In genomic region chr2:91097015-91097414, GRCm38 (mm10) we compare ENCODE assay signal across 13 mouse cellular contexts. TPM values are rescaled to one million over a fixed set of nuclear protein-coding genes. Genes with fewer than 3 reads are reported as not detected.
DNase-seq lines count a peak whose midpoint lies in the region; ATAC-seq and TF ChIP-seq lines count a peak whose summit lies in the region.
"Had no signal": no experiment of that assay in that cellular context is flagged by ENCODE, and none has a peak within 500 bp of the region (broad histone marks: within the 10 kb centered on the region; RNA-seq: fewer than 3 reads in every experiment).

No protein-coding gene starts in this region.

- intact Hi-C loops in left cerebral cortex, adult 2 months (cut with DNase I) = no loop called here

- no peak for TF ChIP-seq POLR2A in olfactory bulb, adult 2 months (IDR thresholded peaks at IDR 0.05; ENCODE audit: insufficient read depth, low read depth, low read length)

- H3K9me3 ChIP-seq in embryonic facial prominence, embryonic 13.5 days = no peaks in the 10 kb centered on the region
- no peaks in the 10 kb centered on the region for H3K9me3 ChIP-seq in embryonic facial prominence, embryonic 10.5 days
- H3K9me3 ChIP-seq in embryonic facial prominence, embryonic 14.5 days (ENCODE audit: control insufficient read depth, low read length) = no peaks in the 10 kb centered on the region
- H3K9me3 ChIP-seq in hindbrain, embryonic 11.5 days (ENCODE audit: control insufficient read depth, low read length) = no peaks in the 10 kb centered on the region
- H3K9me3 ChIP-seq: heart, embryonic 12.5 days; kidney, embryonic 15.5 days; neural tube, embryonic 12.5 days had no signal

- ATAC-seq in embryonic facial prominence, embryonic 13.5 days (ENCODE audit: insufficient number of reproducible peaks, insufficient read depth, low FRiP score, low TSS enrichment, low read depth) = no peak
- no peak for ATAC-seq in embryonic facial prominence, embryonic 14.5 days (ENCODE audit: low read depth)
- no peak for ATAC-seq in hindbrain, embryonic 11.5 days (ENCODE audit: low FRiP score)

- TF ChIP-seq CTCF in left cerebral cortex, adult 2 months (IDR thresholded peaks at IDR 0.05) = no peak
- TF ChIP-seq CTCF in olfactory bulb, adult 2 months (IDR thresholded peaks at IDR 0.05; ENCODE audit: insufficient read depth, low read depth, low read length) = no peak

- no peaks in the 10 kb centered on the region for H3K4me1 ChIP-seq in embryonic facial prominence, embryonic 13.5 days
- H3K4me1 ChIP-seq in embryonic facial prominence, embryonic 10.5 days = peaks cover 4% of the 10 kb centered on the region; the same call in 1 of the 2 replicates
- no peaks in the 10 kb centered on the region for H3K4me1 ChIP-seq in embryonic facial prominence, embryonic 14.5 days (ENCODE audit: control insufficient read depth, insufficient read depth, low read length)
- no peaks in the 10 kb centered on the region for H3K4me1 ChIP-seq in olfactory bulb, adult 2 months (ENCODE audit: control insufficient read depth, insufficient read depth, low read length)
- no peaks in the 10 kb centered on the region for H3K4me1 ChIP-seq in hindbrain, embryonic 11.5 days (replicated peaks; ENCODE audit: control insufficient read depth, insufficient read depth, low read length)
- H3K4me1 ChIP-seq: neural tube, embryonic 12.5 days had no signal

- H3K9ac ChIP-seq in embryonic facial prominence, embryonic 13.5 days = peak overlapping the region; percentile 27; the same call in 1 of the 2 replicates
- 0 out of 2 replicates have a peak overlapping the region, but pooled peaks have one; percentile 48 for H3K9ac ChIP-seq in embryonic facial prominence, embryonic 14.5 days (ENCODE audit: low read depth, low read length)
- no peak overlapping the region for H3K9ac ChIP-seq in hindbrain, embryonic 11.5 days (ENCODE audit: low read depth, low read length)
- H3K9ac ChIP-seq: heart, embryonic 12.5 days; kidney, embryonic 15.5 days; neural tube, embryonic 12.5 days had no signal

- WGBS in embryonic facial prominence, embryonic 13.5 days = 88% methylated on average over 10 of the region's 10 CpGs
- 83% methylated on average over 10 of the region's 10 CpGs for WGBS in embryonic facial prominence, embryonic 10.5 days
- WGBS in embryonic facial prominence, embryonic 14.5 days = 91% methylated on average over 10 of the region's 10 CpGs
- WGBS in olfactory bulb, adult 2 months = 86% methylated on average over 10 of the region's 10 CpGs
- WGBS in hindbrain, embryonic 11.5 days = 74% methylated on average over 10 of the region's 10 CpGs

- no peaks in the 10 kb centered on the region for H3K36me3 ChIP-seq in embryonic facial prominence, embryonic 13.5 days
- no peaks in the 10 kb centered on the region for H3K36me3 ChIP-seq in embryonic facial prominence, embryonic 10.5 days (replicated peaks)
- no peaks in the 10 kb centered on the region for H3K36me3 ChIP-seq in embryonic facial prominence, embryonic 14.5 days (ENCODE audit: control insufficient read depth, insufficient read depth, low read length)
- H3K36me3 ChIP-seq in hindbrain, embryonic 11.5 days (ENCODE audit: control insufficient read depth, insufficient read depth, low read length) = no peaks in the 10 kb centered on the region
- H3K36me3 ChIP-seq: heart, embryonic 12.5 days; kidney, embryonic 15.5 days; neural tube, embryonic 12.5 days had no signal

- H3K27ac ChIP-seq in embryonic facial prominence, embryonic 13.5 days = no peak overlapping the region
- H3K27ac ChIP-seq in embryonic facial prominence, embryonic 10.5 days (replicated peaks) = no peak overlapping the region
- H3K27ac ChIP-seq in left cerebral cortex, adult 2 months = peak overlapping the region; percentile 17; the same call in 1 of the 2 replicates
- no peak overlapping the region for H3K27ac ChIP-seq in embryonic facial prominence, embryonic 14.5 days (replicated peaks; ENCODE audit: low read depth, low read length)
- no peak overlapping the region for H3K27ac ChIP-seq in olfactory bulb, adult 2 months (ENCODE audit: insufficient read depth, low read depth, low read length)
- no peak overlapping the region for H3K27ac ChIP-seq in hindbrain, embryonic 11.5 days (ENCODE audit: low read depth, low read length)
- H3K27ac ChIP-seq: kidney, embryonic 15.5 days; neural tube, embryonic 12.5 days had no signal

- no peaks in the 10 kb centered on the region for H3K27me3 ChIP-seq in embryonic facial prominence, embryonic 13.5 days
- no peaks in the 10 kb centered on the region for H3K27me3 ChIP-seq in embryonic facial prominence, embryonic 10.5 days (replicated peaks; ENCODE audit: low read depth, poor library complexity, severe bottlenecking)
- H3K27me3 ChIP-seq in embryonic facial prominence, embryonic 14.5 days (replicated peaks; ENCODE audit: control insufficient read depth, insufficient read depth, low read length) = no peaks in the 10 kb centered on the region
- no peaks in the 10 kb centered on the region for H3K27me3 ChIP-seq in hindbrain, embryonic 11.5 days (ENCODE audit: control insufficient read depth, insufficient read depth, low read length)
- H3K27me3 ChIP-seq: heart, embryonic 12.5 days; kidney, embryonic 15.5 days; neural tube, embryonic 12.5 days had no signal

- no peak overlapping the region for H3K4me3 ChIP-seq in embryonic facial prominence, embryonic 13.5 days
- H3K4me3 ChIP-seq in embryonic facial prominence, embryonic 10.5 days = no peak overlapping the region
- no peak overlapping the region for H3K4me3 ChIP-seq in left cerebral cortex, adult 2 months
- H3K4me3 ChIP-seq in embryonic facial prominence, embryonic 14.5 days (ENCODE audit: low read depth, low read length) = 0 out of 2 replicates have a peak overlapping the region, but pooled peaks have one; percentile 14
- H3K4me3 ChIP-seq in olfactory bulb, adult 2 months (ENCODE audit: insufficient read depth, low read depth, low read length) = 0 out of 2 replicates have a peak overlapping the region, but pooled peaks have one; percentile 1
- H3K4me3 ChIP-seq in hindbrain, embryonic 11.5 days (ENCODE audit: low read depth, low read length) = no peak overlapping the region
- H3K4me3 ChIP-seq: heart, embryonic 12.5 days; kidney, embryonic 15.5 days; neural tube, embryonic 12.5 days had no signal

- H3K4me2 ChIP-seq in embryonic facial prominence, embryonic 13.5 days = no peak overlapping the region
- H3K4me2 ChIP-seq in embryonic facial prominence, embryonic 14.5 days (ENCODE audit: low read depth, low read length) = no peak overlapping the region
- no peak overlapping the region for H3K4me2 ChIP-seq in hindbrain, embryonic 11.5 days (replicated peaks; ENCODE audit: low read depth, low read length)
- H3K4me2 ChIP-seq: heart, embryonic 12.5 days; kidney, embryonic 15.5 days; neural tube, embryonic 12.5 days had no signal

- DNase-seq in embryonic facial prominence, embryonic 10.5 days (ENCODE audit: low spot score) = no peak
- no peak for DNase-seq in left cerebral cortex, adult 2 months (ENCODE audit: extremely low spot score in 1 of 2, low spot score in 2 of 2)
- DNase-seq in left cerebral cortex, adult 18-20 months (ENCODE audit: low spot score in 2 of 2) = no peak
- no peak for DNase-seq in embryonic facial prominence, embryonic 14.5 days (ENCODE audit: low spot score)
- no peak for DNase-seq in hindbrain, embryonic 11.5 days (ENCODE audit: low spot score)
- no peak for DNase-seq in ovary, postnatal 14 days (ENCODE audit: low spot score)
- DNase-seq: adrenal gland, postnatal 10 days; cerebellum, adult 2 months had no signal

RNA-seq across cellular contexts. Expression of gene Spi1, which starts 14.8 kb away (rescaled TPM):
- polyA plus RNA-seq in embryonic facial prominence, embryonic 13.5 days (2015; fragmentation: Nextera tagmentation; extraction: Ambion mirVana) = 7.2 and 7.5 TPM in 2 replicates
- 2.3 and 2.8 TPM in 2 replicates for polyA plus RNA-seq in embryonic facial prominence, embryonic 10.5 days (2016; fragmentation: Nextera tagmentation; extraction: Ambion mirVana)
- 1 to 10 TPM; 3.4 to 4.8 TPM for total RNA-seq in left cerebral cortex, adult 2 months (2021)
- 1 to 10 TPM; 3.2 to 3.6 TPM for total RNA-seq in left cerebral cortex, adult 18-20 months (2021)
- 10.2 and 10.6 TPM in 2 replicates for polyA plus RNA-seq in embryonic facial prominence, embryonic 14.5 days (2014; fragmentation: Nextera tagmentation; extraction: Ambion mirVana)
- not detected in 2 replicates for polyA plus RNA-seq in olfactory bulb, adult 2 months (2012; ENCODE audit: insufficient read depth, insufficient read length, low replicate concordance, missing spikeins)
- polyA plus RNA-seq in hindbrain, embryonic 11.5 days (2014; fragmentation: Nextera tagmentation; extraction: Ambion mirVana) = 2.6 and 3.0 TPM in 2 replicates

RNA-seq across cellular contexts. Expression of gene Mybpc3, which starts 20.9 kb away (rescaled TPM):
- 0.08 and 2.4 TPM in 2 replicates for polyA plus RNA-seq in embryonic facial prominence, embryonic 13.5 days (2015; fragmentation: Nextera tagmentation; extraction: Ambion mirVana)
- polyA plus RNA-seq in embryonic facial prominence, embryonic 10.5 days (2016; fragmentation: Nextera tagmentation; extraction: Ambion mirVana) = 0.07 and 0.82 TPM in 2 replicates
- under 1 TPM; 0.33 to 0.43 TPM for total RNA-seq in left cerebral cortex, adult 2 months (2021)
- under 1 TPM; 0.12 TPM for total RNA-seq in left cerebral cortex, adult 18-20 months (2021)
- 0.30 and 0.79 TPM in 2 replicates for polyA plus RNA-seq in embryonic facial prominence, embryonic 14.5 days (2014; fragmentation: Nextera tagmentation; extraction: Ambion mirVana)
- not detected in 2 replicates for polyA plus RNA-seq in olfactory bulb, adult 2 months (2012; ENCODE audit: insufficient read depth, insufficient read length, low replicate concordance, missing spikeins)
- polyA plus RNA-seq in hindbrain, embryonic 11.5 days (2014; fragmentation: Nextera tagmentation; extraction: Ambion mirVana) = not detected in 2 replicates

RNA-seq across cellular contexts. Expression of gene Slc39a13, which starts 26.8 kb away (rescaled TPM):
- 64.3 and 67.4 TPM in 2 replicates for polyA plus RNA-seq in embryonic facial prominence, embryonic 13.5 days (2015; fragmentation: Nextera tagmentation; extraction: Ambion mirVana)
- 20.3 and 24.2 TPM in 2 replicates for polyA plus RNA-seq in embryonic facial prominence, embryonic 10.5 days (2016; fragmentation: Nextera tagmentation; extraction: Ambion mirVana)
- total RNA-seq in left cerebral cortex, adult 2 months (2021) = 10 to 100 TPM; 30.1 to 32.3 TPM
- 10 to 100 TPM; 26.8 to 31.8 TPM for total RNA-seq in left cerebral cortex, adult 18-20 months (2021)
- polyA plus RNA-seq in embryonic facial prominence, embryonic 14.5 days (2014; fragmentation: Nextera tagmentation; extraction: Ambion mirVana) = 62.1 and 64.8 TPM in 2 replicates
- polyA plus RNA-seq in olfactory bulb, adult 2 months (2012; ENCODE audit: insufficient read depth, insufficient read length, low replicate concordance, missing spikeins) = not detected in 2 replicates
- 16.4 and 17.9 TPM in 2 replicates for polyA plus RNA-seq in hindbrain, embryonic 11.5 days (2014; fragmentation: Nextera tagmentation; extraction: Ambion mirVana)

RNA-seq across cellular contexts. Expression of gene Psmc3, which starts 43.2 kb away (rescaled TPM):
- polyA plus RNA-seq in embryonic facial prominence, embryonic 13.5 days (2015; fragmentation: Nextera tagmentation; extraction: Ambion mirVana) = 263 and 298 TPM in 2 replicates
- polyA plus RNA-seq in embryonic facial prominence, embryonic 10.5 days (2016; fragmentation: Nextera tagmentation; extraction: Ambion mirVana) = 371 and 378 TPM in 2 replicates
- 100 to 1,000 TPM; 205 to 207 TPM for total RNA-seq in left cerebral cortex, adult 2 months (2021)
- total RNA-seq in left cerebral cortex, adult 18-20 months (2021) = 100 to 1,000 TPM; 210 to 211 TPM
- polyA plus RNA-seq in embryonic facial prominence, embryonic 14.5 days (2014; fragmentation: Nextera tagmentation; extraction: Ambion mirVana) = 309 and 320 TPM in 2 replicates
- polyA plus RNA-seq in olfactory bulb, adult 2 months (2012; ENCODE audit: insufficient read depth, insufficient read length, low replicate concordance, missing spikeins) = not detected in 2 replicates
- polyA plus RNA-seq in hindbrain, embryonic 11.5 days (2014; fragmentation: Nextera tagmentation; extraction: Ambion mirVana) = 376 and 394 TPM in 2 replicates

Comparison
In these comparisons a context has a peak if more than half of its experiments do, and no peak if none do; other contexts are left out.
1. H3K4me3 ChIP-seq: peak in embryonic facial prominence, embryonic 14.5 days (single experiment) and olfactory bulb, adult 2 months (single experiment); none in embryonic facial prominence, embryonic 13.5 days (single experiment), embryonic facial prominence, embryonic 10.5 days (single experiment), left cerebral cortex, adult 2 months (single experiment) and hindbrain, embryonic 11.5 days (single experiment).
2. RNA of gene Slc39a13, which starts 26.8 kb away (polyA plus RNA-seq): 62.1 to 64.8 TPM in embryonic facial prominence, embryonic 14.5 days, 64.3 to 67.4 TPM in embryonic facial prominence, embryonic 13.5 days, 20.3 to 24.2 TPM in embryonic facial prominence, embryonic 10.5 days and 16.4 to 17.9 TPM in hindbrain, embryonic 11.5 days; not detected in olfactory bulb, adult 2 months; every median in the first group is over 10 times any median in the second.